Mouse (Mus musculus): ENCODE measurements around the gene Ppia. TPM values are rescaled to one million over a fixed set of nuclear protein-coding genes. Genes with fewer than 3 reads are reported as not detected.

Ppia gene
- polyA plus RNA-seq, 1 experiment from 2014 or later: 4,098 TPM

- Histone ChIP-seq H3K27me3 (no peaks in the 10 kb centered on the region), H3K9me3 (replicated peaks) (no peaks in the 10 kb centered on the region), H3K27ac (no peak overlapping the region), H3K9ac (peak overlapping the region; percentile 97; the same call in 1 of the 2 replicates), H3K4me2 (peak overlapping the region; percentile 86), H3K4me3 (peak overlapping the region; percentile 90), H3K4me1 (replicated peaks) (peaks cover 21% of the 10 kb centered on the region), H3K36me3 (peaks cover 7% of the 10 kb centered on the region)
- ATAC-seq (replicated peaks; ENCODE audit: insufficient number of reproducible peaks, insufficient read depth, low FRiP score, low read depth): no peak
- 82% methylated on average over 8 of the region's 8 CpGs for WGBS
Measured at GRCm38 (mm10) chr11:6390376-6391053, 24.7 kb upstream of the Ppia start.

GRCm38 (mm10) chr11:6391516-6392276, 23.5 kb upstream of the Ppia start:
- Histone ChIP-seq H3K27ac (no peak overlapping the region), H3K9me3 (replicated peaks) (no peaks in the 10 kb centered on the region), H3K36me3 (peaks cover 18% of the 10 kb centered on the region), H3K4me2 (no peak overlapping the region), H3K9ac (no peak overlapping the region), H3K4me1 (replicated peaks) (peaks cover 21% of the 10 kb centered on the region), H3K4me3 (no peak overlapping the region), H3K27me3 (no peaks in the 10 kb centered on the region)
- WGBS: 81% methylated on average over 8 of the region's 8 CpGs
- no peak for ATAC-seq (replicated peaks; ENCODE audit: insufficient number of reproducible peaks, insufficient read depth, low FRiP score, low read depth)

- ATAC-seq (replicated peaks; ENCODE audit: insufficient number of reproducible peaks, insufficient read depth, low FRiP score, low read depth): no peak
- Histone ChIP-seq H3K4me2 (no peak overlapping the region), H3K9ac (no peak overlapping the region)
Measured at GRCm38 (mm10) chr11:6392857-6393256, 22.4 kb upstream of the Ppia start.

GRCm38 (mm10) chr11:6393866-6394265, 21.4 kb upstream of the Ppia start:
- Histone ChIP-seq H3K4me1 (replicated peaks) (peaks cover 21% of the 10 kb centered on the region), H3K27me3 (no peaks in the 10 kb centered on the region), H3K9ac (no peak overlapping the region), H3K4me2 (no peak overlapping the region), H3K4me3 (no peak overlapping the region), H3K36me3 (peaks cover 37% of the 10 kb centered on the region), H3K27ac (no peak overlapping the region), H3K9me3 (replicated peaks) (no peaks in the 10 kb centered on the region)
- ATAC-seq (replicated peaks; ENCODE audit: insufficient number of reproducible peaks, insufficient read depth, low FRiP score, low read depth): no peak
- 53% methylated on average over 1 of the region's 1 CpGs for WGBS

More at GRCm38 (mm10) chr11:6392857-6393256, 22.4 kb upstream of the Ppia start:
- Histone ChIP-seq H3K27me3 (no peaks in the 10 kb centered on the region), H3K27ac (no peak overlapping the region), H3K4me3 (no peak overlapping the region), H3K36me3 (peaks cover 30% of the 10 kb centered on the region), H3K9me3 (replicated peaks) (no peaks in the 10 kb centered on the region), H3K4me1 (replicated peaks) (peaks cover 21% of the 10 kb centered on the region)
- WGBS: 69% methylated on average over 6 of the region's 6 CpGs

GRCm38 (mm10) chr11:6395565-6395964, 19.7 kb upstream of the Ppia start:
- Histone ChIP-seq H3K27me3 (no peaks in the 10 kb centered on the region), H3K4me3 (no peak overlapping the region), H3K4me2 (no peak overlapping the region), H3K9me3 (replicated peaks) (no peaks in the 10 kb centered on the region), H3K4me1 (replicated peaks) (peaks cover 11% of the 10 kb centered on the region), H3K36me3 (peaks cover 53% of the 10 kb centered on the region), H3K9ac (no peak overlapping the region), H3K27ac (no peak overlapping the region)
- ATAC-seq (replicated peaks; ENCODE audit: insufficient number of reproducible peaks, insufficient read depth, low FRiP score, low read depth): no peak
- 85% methylated on average over 5 of the region's 5 CpGs for WGBS

DNA sequence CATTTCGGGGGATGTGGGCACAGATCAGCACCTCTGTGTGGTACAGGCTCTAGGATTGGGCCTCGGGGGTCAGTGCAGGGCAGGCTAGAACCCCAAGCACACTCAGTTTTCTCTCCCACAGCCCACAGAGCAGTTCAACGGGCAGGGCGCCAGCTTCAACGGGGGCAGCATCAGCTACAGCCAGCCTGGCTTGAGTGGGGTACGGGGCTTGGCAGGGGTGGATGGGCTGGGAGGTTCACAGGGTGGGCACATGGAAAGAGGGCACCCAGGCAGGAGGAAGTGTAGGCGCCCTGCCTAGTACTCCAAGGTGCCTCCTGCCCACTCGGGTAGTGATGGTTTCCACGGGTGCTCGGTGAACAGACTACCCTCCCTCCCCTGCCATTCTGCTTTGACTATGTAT, 17.1 kb upstream of the Ppia start:
- H3K36me3 ChIP-seq: peaks cover 79% of the 10 kb centered on the region
- no peaks in the 10 kb centered on the region for H3K27me3 ChIP-seq
- no peak for ATAC-seq (replicated peaks; ENCODE audit: insufficient number of reproducible peaks, insufficient read depth, low FRiP score, low read depth)
- 87% methylated on average over 10 of the region's 10 CpGs for WGBS
- H3K4me2 ChIP-seq: no peak overlapping the region
- H3K9ac ChIP-seq: no peak overlapping the region
- H3K4me3 ChIP-seq: no peak overlapping the region
- H3K9me3 ChIP-seq (replicated peaks): no peaks in the 10 kb centered on the region
- H3K4me1 ChIP-seq (replicated peaks): no peaks in the 10 kb centered on the region
- no peak overlapping the region for H3K27ac ChIP-seq

DNA sequence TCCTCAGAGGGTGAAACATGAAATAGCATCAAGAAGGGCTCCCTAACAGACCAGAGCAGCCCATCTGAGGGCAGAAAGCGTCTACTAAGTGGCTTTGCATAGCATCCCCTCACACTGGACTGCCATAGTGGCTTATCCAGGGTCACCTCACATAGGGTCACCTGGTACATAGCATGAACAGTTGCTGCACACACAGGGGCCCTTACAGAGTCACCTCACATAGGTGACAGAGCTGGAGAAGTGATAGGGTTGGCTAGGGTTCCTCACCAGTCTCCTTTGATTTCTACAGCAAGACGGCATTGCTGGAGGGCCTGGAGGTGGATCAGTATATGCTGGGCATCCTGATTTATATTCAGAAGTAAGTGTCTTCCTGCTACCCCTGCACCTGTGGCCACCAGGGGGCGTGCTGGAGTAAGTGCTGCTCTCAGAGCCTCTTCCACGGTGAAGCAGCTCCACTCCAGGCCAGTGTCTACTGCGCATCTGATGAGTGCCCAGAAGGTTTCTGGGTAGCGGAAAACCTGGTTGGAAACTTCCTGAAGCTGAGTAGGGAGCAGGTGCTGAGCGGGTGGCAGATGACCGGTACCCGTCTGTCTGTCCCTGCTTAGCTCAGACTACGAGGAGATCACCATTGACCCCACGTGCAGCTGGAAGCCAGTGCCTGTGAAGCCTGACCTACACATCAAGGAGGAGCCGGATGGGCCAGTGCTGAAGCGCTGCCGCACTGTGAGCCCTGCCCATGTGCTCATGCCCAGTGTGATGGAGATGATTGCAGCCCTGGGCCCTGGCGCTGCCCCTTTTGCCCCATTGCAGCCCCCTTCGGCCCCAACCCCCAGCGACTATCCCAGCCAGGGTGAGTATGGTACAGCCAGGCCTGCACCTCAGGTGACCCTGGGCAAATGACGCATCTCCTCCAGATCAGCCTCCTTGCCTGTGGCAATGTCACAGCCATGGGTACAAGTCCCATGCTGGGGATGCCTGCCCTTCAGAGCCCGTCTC, 12.4 kb upstream of the Ppia start:
- Histone ChIP-seq H3K4me2 (no peak overlapping the region), H3K9ac (no peak overlapping the region), H3K27ac (no peak overlapping the region), H3K27me3 (no peaks in the 10 kb centered on the region), H3K4me1 (replicated peaks) (peaks cover 35% of the 10 kb centered on the region), H3K36me3 (peaks cover 63% of the 10 kb centered on the region), H3K9me3 (replicated peaks) (no peaks in the 10 kb centered on the region), H3K4me3 (no peak overlapping the region)
- WGBS: 87% methylated on average over 19 of the region's 19 CpGs
- ATAC-seq (replicated peaks; ENCODE audit: insufficient number of reproducible peaks, insufficient read depth, low FRiP score, low read depth): no peak

DNA sequence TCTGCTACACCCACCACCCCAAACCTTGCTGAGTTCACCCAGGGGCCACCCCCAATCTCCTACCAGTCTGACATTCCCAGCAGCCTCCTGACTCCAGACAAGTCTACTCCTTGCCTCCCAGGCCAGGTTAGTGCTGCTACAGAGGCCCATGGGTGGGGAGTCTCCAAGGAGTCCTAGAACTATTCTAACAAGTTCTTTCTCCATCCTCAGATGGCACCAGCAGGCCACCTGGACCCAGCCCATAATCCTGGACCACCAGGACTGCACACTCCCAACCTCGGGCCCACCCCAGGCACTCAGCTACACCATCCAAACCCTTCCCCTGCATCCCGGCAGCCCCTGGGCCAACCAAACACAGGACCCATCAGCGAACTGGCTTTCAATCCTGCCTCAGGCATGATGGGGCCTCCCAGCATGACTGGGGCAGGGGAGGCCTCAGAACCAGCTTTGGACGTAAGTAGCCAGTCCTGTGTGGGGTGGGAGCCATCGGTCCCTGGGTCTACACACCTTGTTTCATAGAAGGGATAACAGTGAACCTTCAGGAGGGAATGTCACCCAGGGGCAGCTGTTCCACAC, 11.3 kb upstream of the Ppia start:
- WGBS: 90% methylated on average over 5 of the region's 5 CpGs
- no peak overlapping the region for H3K4me3 ChIP-seq

GRCm38 (mm10) chr11:6404699-6405566, 10.3 kb upstream of the Ppia start:
- WGBS: 65% methylated on average over 9 of the region's 9 CpGs
- ATAC-seq (replicated peaks; ENCODE audit: insufficient number of reproducible peaks, insufficient read depth, low FRiP score, low read depth): peak; percentile 38; the same call in 1 of the 2 replicates
- no peak overlapping the region for H3K4me2 ChIP-seq

More for the DNA sequence above, 11.3 kb upstream of the Ppia start:
- Histone ChIP-seq H3K9me3 (replicated peaks) (no peaks in the 10 kb centered on the region), H3K27me3 (no peaks in the 10 kb centered on the region), H3K9ac (0 out of 2 replicates have a peak overlapping the region, but pooled peaks have one; percentile 19), H3K4me2 (no peak overlapping the region), H3K36me3 (peaks cover 55% of the 10 kb centered on the region), H3K27ac (peak overlapping the region; percentile 91), H3K4me1 (replicated peaks) (peaks cover 35% of the 10 kb centered on the region)
- ATAC-seq (replicated peaks; ENCODE audit: insufficient number of reproducible peaks, insufficient read depth, low FRiP score, low read depth): no peak

GRCm38 (mm10) chr11:6405591-6406081, 9.6 kb upstream of the Ppia start:
- no peak overlapping the region for H3K4me2 ChIP-seq

More at GRCm38 (mm10) chr11:6404699-6405566, 10.3 kb upstream of the Ppia start:
- no peaks in the 10 kb centered on the region for H3K27me3 ChIP-seq
- H3K36me3 ChIP-seq: peaks cover 44% of the 10 kb centered on the region
- H3K4me3 ChIP-seq: no peak overlapping the region
- peak overlapping the region; percentile 46; the same call in 1 of the 2 replicates for H3K9ac ChIP-seq
- H3K9me3 ChIP-seq (replicated peaks): no peaks in the 10 kb centered on the region
- peak overlapping the region; percentile 91 for H3K27ac ChIP-seq
- H3K4me1 ChIP-seq (replicated peaks): peaks cover 35% of the 10 kb centered on the region

More at GRCm38 (mm10) chr11:6405591-6406081, 9.6 kb upstream of the Ppia start:
- Histone ChIP-seq H3K4me3 (no peak overlapping the region), H3K27ac (peak overlapping the region; percentile 91), H3K4me1 (replicated peaks) (peaks cover 38% of the 10 kb centered on the region), H3K36me3 (peaks cover 39% of the 10 kb centered on the region), H3K9ac (peak overlapping the region; percentile 46; the same call in 1 of the 2 replicates), H3K27me3 (no peaks in the 10 kb centered on the region), H3K9me3 (replicated peaks) (no peaks in the 10 kb centered on the region)
- ATAC-seq (replicated peaks; ENCODE audit: insufficient number of reproducible peaks, insufficient read depth, low FRiP score, low read depth): no peak
- WGBS: 64% methylated on average over 4 of the region's 4 CpGs
